Mouse (Mus musculus): ENCODE measurements around the gene Pitpnb.

DNA sequence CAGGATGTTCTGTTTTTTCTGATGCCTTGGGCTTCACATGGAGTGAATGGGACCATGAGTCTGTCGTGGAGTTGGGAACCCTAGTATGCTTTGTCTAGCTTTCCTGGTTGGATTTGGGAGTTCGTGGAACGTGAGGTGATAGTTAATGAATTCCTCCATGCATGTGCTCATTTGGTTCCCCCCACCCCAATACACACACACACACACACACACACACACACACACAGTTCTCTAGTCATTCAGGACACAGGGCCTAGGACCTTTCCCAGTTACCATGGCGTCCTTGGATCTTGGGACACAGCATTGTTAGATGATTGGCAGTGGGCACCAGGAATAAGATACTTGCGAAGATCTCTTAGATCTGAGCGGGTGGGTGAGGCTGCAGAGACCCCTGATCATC lies 98.3 kb downstream of the Pitpnb start:
- TF ChIP-seq POLR2A (IDR thresholded peaks at IDR 0.05; ENCODE audit: low read depth, low read length) (no peak), CTCF (IDR thresholded peaks at IDR 0.05; ENCODE audit: borderline replicate concordance, insufficient read depth, low read length) (no peak)
